Mouse (Mus musculus) liver, adult 2 months (tissue): Measurements from ENCODE around the gene Pygo1. TPM values are rescaled to one million over a fixed set of nuclear protein-coding genes. Genes with fewer than 3 reads are reported as not detected.
A peak's percentile ranks its signal among the peaks of the same experiment; 100 is the strongest.

Experiments
- DNase-seq: peaks from one replicate; pipeline ENCODE4 v3.0.0-alpha.2; 2011; ENCODE audit warnings: low read depth, low spot score; ENCODE audit errors: extremely low read depth
- H3K27ac ChIP-seq: fragments of 200-500 bp; replicated peaks from 2 replicates; pipeline ENCODE4 v1.5.1; 2012; ENCODE audit warnings: low read depth, mild to moderate bottlenecking, control low read depth, inconsistent platforms, low read length; ENCODE audit not compliant: insufficient read depth
- H3K27me3 ChIP-seq: fragments of 200-500 bp; 2 replicates; pipeline ENCODE4 v1.6.1; 2012; ENCODE audit warnings: mild to moderate bottlenecking, moderate library complexity, low read length, inconsistent platforms; ENCODE audit not compliant: control insufficient read depth, insufficient read depth
- H3K36me3 ChIP-seq: fragments of 200-500 bp; 2 replicates; pipeline ENCODE4 v1.6.1; 2012; ENCODE audit warnings: low read length, inconsistent platforms; ENCODE audit not compliant: control insufficient read depth, insufficient read depth
- H3K4me1 ChIP-seq: fragments of 200-500 bp; 2 replicates; pipeline ENCODE4 v1.6.1; 2011; ENCODE audit warnings: low read length; ENCODE audit not compliant: control insufficient read depth, insufficient read depth
- H3K4me3 ChIP-seq: fragments of 200-500 bp; 2 replicates; pipeline ENCODE4 v1.5.1; 2011; ENCODE audit warnings: low read depth, mild to moderate bottlenecking, control low read depth, low read length, moderate library complexity; ENCODE audit not compliant: insufficient read depth
- H3K79me2 ChIP-seq: fragments of 200-500 bp; 2 replicates; pipeline ENCODE4 v1.6.1; 2012; ENCODE audit warnings: inconsistent platforms, mild to moderate bottlenecking, low read length, moderate library complexity; ENCODE audit not compliant: control insufficient read depth, insufficient read depth
- H3K9ac ChIP-seq: fragments of 200-500 bp; 2 replicates; pipeline ENCODE4 v1.6.1; 2012; ENCODE audit warnings: low read depth, mild to moderate bottlenecking, control low read depth, inconsistent platforms, low read length
- CTCF ChIP-seq: fragments of 200-500 bp; IDR thresholded peaks from 2 replicates; pipeline ENCODE4 v1.5.1; 2011; ENCODE audit warnings: low read depth, low read length, control low read depth
- POLR2A ChIP-seq: fragments of 200-500 bp; IDR thresholded peaks from 2 replicates; pipeline ENCODE4 v1.6.1; 2011; ENCODE audit warnings: low read length, control low read depth; ENCODE audit not compliant: insufficient read depth; ENCODE audit errors: extremely low read depth
- WGBS: fragments of 180-500 bp; shearing (Covaris S2); methylation state at CpG from one replicate; pipeline ENCODE4 v1.1.7; 2018; 5-methylcytosine and 5-hydroxymethylcytosine counted together
- polyA plus RNA-seq: library from polyadenylated mRNA; depleted of rRNA; stranded (reverse); fragments of >200 nt; gene quantifications from 2 replicates; pipeline ENCODE4 v1.2.3, GENCODE M21; 2012
- total RNA-seq: library from RNA; depleted of rRNA; stranded (reverse); fragments of >200 nt; gene quantifications from 2 replicates; pipeline ENCODE4 v1.2.3, GENCODE M21; 2014

Gene Pygo1
- total and polyA plus RNA-seq, 2 experiments, result 0.22 to 0.46 TPM

DNA sequence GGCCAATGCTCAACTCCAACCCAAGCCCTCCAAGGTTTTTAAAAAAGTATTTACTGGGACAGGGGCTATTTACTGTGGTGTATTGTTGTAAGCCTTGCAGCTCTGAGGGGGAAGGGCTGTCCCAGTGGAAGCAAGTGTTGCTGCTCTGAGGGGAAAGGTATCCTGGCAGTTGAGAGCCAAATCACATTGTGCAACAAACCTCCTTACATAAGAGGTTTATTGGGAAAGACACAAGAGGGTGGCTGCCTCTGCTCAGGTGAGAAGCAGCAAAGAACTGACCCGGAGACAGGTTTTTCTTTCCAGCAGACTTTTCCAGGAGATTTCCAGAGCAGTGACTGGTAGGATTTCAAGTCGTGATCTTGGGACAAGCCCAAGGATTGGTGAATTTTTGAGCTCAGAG, 10.9 kb downstream of the Pygo1 start:
- Histone ChIP-seq H3K27me3 (no peaks in the 10 kb centered on the region), H3K36me3 (no peaks in the 10 kb centered on the region), H3K79me2 (no peaks in the 10 kb centered on the region), H3K4me3 (no peak overlapping the region), H3K9ac (no peak overlapping the region), H3K4me1 (no peaks in the 10 kb centered on the region), H3K27ac (no peak overlapping the region)
- peak; percentile 83 for DNase-seq
- WGBS, result 26% methylated on average over 2 of the region's 2 CpGs
- TF ChIP-seq CTCF (no peak), POLR2A (no peak)

DNA sequence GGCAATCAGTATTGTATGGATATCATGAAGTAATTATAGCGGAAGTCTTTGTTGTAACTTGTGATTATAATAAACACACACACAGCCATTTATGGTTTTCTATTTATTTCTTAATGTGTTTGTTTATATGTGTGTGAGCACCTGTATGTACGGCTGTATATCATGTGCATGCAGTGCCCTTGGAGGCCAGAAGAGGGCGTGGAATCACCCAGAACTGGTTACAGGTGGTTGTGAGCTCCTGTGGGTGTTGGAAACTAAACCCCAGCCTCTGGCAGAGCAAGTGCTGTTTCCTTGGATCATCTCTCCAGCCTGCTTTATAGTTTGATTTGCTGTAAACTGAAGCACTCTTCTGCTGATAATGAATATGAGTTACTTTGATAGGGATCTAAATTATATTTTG, 18.0 kb downstream of the Pygo1 start:
- H3K27ac ChIP-seq, result no peak overlapping the region
- peak; percentile 27; the same call in 1 of the 2 replicates for TF ChIP-seq CTCF
- TF ChIP-seq POLR2A, result no peak
- H3K79me2 ChIP-seq, result no peaks in the 10 kb centered on the region
- H3K4me1 ChIP-seq, result no peaks in the 10 kb centered on the region
- no peak overlapping the region for H3K4me3 ChIP-seq
- H3K9ac ChIP-seq, result no peak overlapping the region
- no peaks in the 10 kb centered on the region for H3K36me3 ChIP-seq
- 72% methylated on average over 3 of the region's 3 CpGs for WGBS
- no peaks in the 10 kb centered on the region for H3K27me3 ChIP-seq
- DNase-seq, result no peak

DNA sequence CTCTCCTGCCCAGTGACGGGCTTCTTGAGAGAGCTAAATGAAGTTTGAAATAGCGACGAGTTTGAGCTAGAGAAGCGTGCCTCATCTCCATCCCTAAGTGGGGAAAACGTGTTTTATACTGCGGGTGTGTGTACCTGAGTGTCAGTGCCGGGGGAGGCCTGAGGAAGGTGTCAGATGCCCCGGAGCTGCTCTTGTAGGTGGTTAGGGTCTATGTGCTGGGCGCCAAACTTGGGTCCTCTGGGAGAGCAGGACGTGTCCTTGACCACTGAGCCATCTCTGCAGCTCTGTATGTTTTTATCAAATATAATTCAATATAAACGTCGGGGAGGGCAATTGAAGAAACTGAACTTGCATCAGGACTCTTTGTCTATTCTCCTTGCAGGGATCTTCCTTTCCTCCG, 18.8 kb downstream of the Pygo1 start:
- no peak for TF ChIP-seq POLR2A
- TF ChIP-seq CTCF, result no peak
- 93% methylated on average over 13 of the region's 13 CpGs for WGBS
- H3K79me2 ChIP-seq, result no peaks in the 10 kb centered on the region
- no peak overlapping the region for H3K27ac ChIP-seq
- no peak for DNase-seq
- no peaks in the 10 kb centered on the region for H3K36me3 ChIP-seq
- H3K9ac ChIP-seq, result no peak overlapping the region
- H3K27me3 ChIP-seq, result no peaks in the 10 kb centered on the region
- H3K4me1 ChIP-seq, result no peaks in the 10 kb centered on the region
- H3K4me3 ChIP-seq, result no peak overlapping the region

DNA sequence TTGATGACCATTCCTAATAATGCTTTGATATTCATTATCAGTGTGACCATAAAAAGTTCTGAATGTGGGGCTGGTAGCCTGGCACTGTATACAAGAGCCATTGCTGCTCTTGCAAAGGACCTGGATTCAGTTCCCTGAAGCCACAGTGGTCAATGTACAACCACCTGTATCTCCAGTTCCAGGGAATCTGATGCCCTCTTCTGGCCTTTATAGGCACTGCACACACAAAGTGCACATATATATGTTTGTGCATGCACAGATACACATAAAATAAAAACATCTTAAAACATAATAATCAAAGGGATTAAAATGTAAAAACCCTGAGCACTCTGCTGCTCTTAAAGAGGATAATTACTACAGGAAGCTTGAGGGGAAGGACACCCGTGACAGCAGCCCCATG, 21.6 kb downstream of the Pygo1 start:
- H3K4me3 ChIP-seq, result no peak overlapping the region
- no peaks in the 10 kb centered on the region for H3K36me3 ChIP-seq
- TF ChIP-seq CTCF (no peak), POLR2A (no peak)
- no peak overlapping the region for H3K9ac ChIP-seq
- no peaks in the 10 kb centered on the region for H3K27me3 ChIP-seq
- no peaks in the 10 kb centered on the region for H3K4me1 ChIP-seq
- WGBS, result 93% methylated on average over 1 of the region's 1 CpGs
- DNase-seq, result no peak
- H3K27ac ChIP-seq, result no peak overlapping the region
- H3K79me2 ChIP-seq, result no peaks in the 10 kb centered on the region

DNA sequence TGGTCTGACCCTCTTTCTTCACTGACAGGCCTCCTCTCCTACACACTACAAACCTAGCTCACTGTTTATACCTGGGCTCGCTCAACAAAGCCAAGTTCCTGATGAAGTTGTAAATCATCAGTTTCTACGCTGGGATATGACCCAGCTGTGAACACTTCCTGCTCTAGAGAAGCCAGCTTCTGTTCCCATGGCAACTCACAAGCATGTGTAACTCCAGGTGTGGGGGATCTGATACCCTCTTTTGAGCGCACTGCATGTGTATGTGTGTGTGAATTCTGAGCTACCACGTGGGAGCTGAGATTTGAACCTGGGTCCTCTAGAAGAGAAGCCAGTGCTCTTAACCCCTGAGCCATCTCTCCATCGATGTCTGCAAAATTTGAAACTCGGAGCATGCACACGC, 24.1 kb downstream of the Pygo1 start:
- no peaks in the 10 kb centered on the region for H3K27me3 ChIP-seq
- no peaks in the 10 kb centered on the region for H3K36me3 ChIP-seq
- 79% methylated on average over 7 of the region's 7 CpGs for WGBS
- no peaks in the 10 kb centered on the region for H3K4me1 ChIP-seq
- no peak overlapping the region for H3K4me3 ChIP-seq
- no peak overlapping the region for H3K9ac ChIP-seq
- no peaks in the 10 kb centered on the region for H3K79me2 ChIP-seq
- no peak for TF ChIP-seq POLR2A
- no peak for TF ChIP-seq CTCF
- H3K27ac ChIP-seq, result no peak overlapping the region
- DNase-seq, result no peak

DNA sequence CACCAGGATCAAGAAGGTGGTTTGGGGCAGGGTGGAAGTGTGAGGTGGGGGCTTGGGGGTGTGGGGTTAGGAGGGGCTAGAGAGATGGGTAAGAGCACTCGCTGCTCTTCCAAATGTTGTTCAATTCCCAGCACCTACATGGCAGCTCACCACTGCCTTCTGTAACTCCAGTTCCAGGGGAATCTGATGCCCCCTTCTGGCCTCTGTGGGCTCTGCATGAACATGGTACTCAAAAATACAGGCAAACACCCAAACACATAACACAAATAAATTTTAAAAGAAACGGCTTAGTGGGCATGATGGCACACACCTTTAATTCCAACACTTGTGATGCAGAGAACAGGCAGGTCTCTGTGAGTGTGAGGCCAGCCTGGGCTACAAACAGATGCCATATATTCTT, 29.3 kb downstream of the Pygo1 start:
- no peaks in the 10 kb centered on the region; the same call in 1 of the 2 replicates for H3K4me1 ChIP-seq
- H3K4me3 ChIP-seq, result no peak overlapping the region
- WGBS, result 68% methylated on average over 2 of the region's 2 CpGs
- peak; percentile 9 for DNase-seq
- H3K27me3 ChIP-seq, result no peaks in the 10 kb centered on the region
- H3K79me2 ChIP-seq, result no peaks in the 10 kb centered on the region
- no peaks in the 10 kb centered on the region for H3K36me3 ChIP-seq
- TF ChIP-seq POLR2A (no peak), CTCF (peak; percentile 51)
- no peak overlapping the region for H3K9ac ChIP-seq
- H3K27ac ChIP-seq, result no peak overlapping the region

DNA sequence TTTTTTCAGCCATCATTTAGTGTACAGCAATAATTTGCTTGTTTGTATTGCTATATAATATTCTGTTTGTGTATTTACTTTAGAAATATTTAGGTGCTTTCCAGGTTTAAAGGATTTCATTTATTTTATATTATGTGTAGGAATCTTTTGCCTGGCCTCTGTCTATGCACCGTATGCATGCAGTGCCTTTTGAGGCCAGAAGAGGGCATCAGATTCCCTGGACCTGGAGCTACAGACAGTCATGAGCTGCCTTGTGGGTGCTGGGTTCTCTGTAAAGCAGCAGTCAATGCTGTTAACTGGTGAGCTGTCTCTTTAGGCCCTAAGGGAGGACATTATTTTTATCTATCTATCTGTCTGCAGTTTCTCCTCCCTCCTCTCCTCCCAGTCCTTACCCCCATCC, 30.1 kb downstream of the Pygo1 start:
- DNase-seq, result peak; percentile 28
- Histone ChIP-seq H3K27me3 (no peaks in the 10 kb centered on the region), H3K27ac (no peak overlapping the region), H3K79me2 (no peaks in the 10 kb centered on the region), H3K4me3 (no peak overlapping the region), H3K4me1 (no peaks in the 10 kb centered on the region; the same call in 1 of the 2 replicates), H3K36me3 (no peaks in the 10 kb centered on the region), H3K9ac (no peak overlapping the region)
- WGBS, result 36% methylated on average over 1 of the region's 1 CpGs
- no peak for TF ChIP-seq POLR2A
- peak; percentile 78 for TF ChIP-seq CTCF
